Mouse (Mus musculus): Measurements from ENCODE around the gene Gm47996. TPM values are rescaled to one million over a fixed set of nuclear protein-coding genes. Genes with fewer than 3 reads are reported as not detected.
"Not testable (repeated sequence)": the region's sequence is repeated elsewhere in the genome, so short reads cannot be mapped to it uniquely, and the experiment has no call there.

Gene Gm47996
- total and polyA plus RNA-seq, 3 experiments: not detected

- not testable (repeated sequence) for H3K4me1 ChIP-seq (ENCODE audit: control insufficient read depth in 1 of 2, insufficient read depth in 2 of 2, low read length in 2 of 2)
These were observed 23.7 kb upstream of the Gm47996 start for GRCm38 (mm10) chr1:151186186-151186585.

GRCm38 (mm10) chr1:151186879-151187424, 23.0 kb upstream of the Gm47996 start:
- 0 out of 2 replicates have a peak, but pooled peaks have one; percentile 14 for TF ChIP-seq RCOR1 (IDR thresholded peaks at IDR 0.05; ENCODE audit: low read depth, low read length)
- H3K9ac ChIP-seq (ENCODE audit: control insufficient read depth, low read depth, low read length, poor library complexity, severe bottlenecking); H3K9me3 ChIP-seq (replicated peaks; ENCODE audit: insufficient read depth, low read length); H3K79me2 ChIP-seq (ENCODE audit: control insufficient read depth, insufficient read depth, low read length, poor library complexity); H3K4me3 ChIP-seq (ENCODE audit: control insufficient read depth in 1 of 2, insufficient read depth in 1 of 2, low read depth in 2 of 2, low read length in 2 of 2); DNase-seq (ENCODE audit: low read depth, low spot score); H3K36me3 ChIP-seq (ENCODE audit: control insufficient read depth in 1 of 2, insufficient read depth in 2 of 2, low read length in 2 of 2); H3K4me1 ChIP-seq (ENCODE audit: control insufficient read depth in 1 of 2, insufficient read depth in 2 of 2, low read length in 2 of 2); H3K27me3 ChIP-seq (ENCODE audit: control insufficient read depth in 1 of 2, insufficient read depth in 2 of 2, low read length in 2 of 2); H3K27ac ChIP-seq (ENCODE audit: control insufficient read depth, low read depth, low read length): not testable (repeated sequence)

More at GRCm38 (mm10) chr1:151186186-151186585, 23.7 kb upstream of the Gm47996 start:
- H3K27ac ChIP-seq (ENCODE audit: control insufficient read depth, low read depth, low read length); DNase-seq (ENCODE audit: low read depth, low spot score); H3K4me3 ChIP-seq (ENCODE audit: control insufficient read depth in 1 of 2, insufficient read depth in 1 of 2, low read depth in 2 of 2, low read length in 2 of 2); H3K27me3 ChIP-seq (ENCODE audit: control insufficient read depth in 1 of 2, insufficient read depth in 2 of 2, low read length in 2 of 2); H3K79me2 ChIP-seq (ENCODE audit: control insufficient read depth, insufficient read depth, low read length, poor library complexity); H3K9ac ChIP-seq (ENCODE audit: control insufficient read depth, low read depth, low read length, poor library complexity, severe bottlenecking); H3K9me3 ChIP-seq (replicated peaks; ENCODE audit: insufficient read depth, low read length); H3K36me3 ChIP-seq (ENCODE audit: control insufficient read depth in 1 of 2, insufficient read depth in 2 of 2, low read length in 2 of 2): not testable (repeated sequence)

GRCm38 (mm10) chr1:151188469-151188868, 21.5 kb upstream of the Gm47996 start:
- no peaks in the 10 kb centered on the region for H3K9me3 ChIP-seq (replicated peaks; ENCODE audit: insufficient read depth, low read length)
- no peaks in the 10 kb centered on the region; a peak in 1 of 4 replicates for H3K4me1 ChIP-seq (ENCODE audit: control insufficient read depth in 1 of 2, insufficient read depth in 2 of 2, low read length in 2 of 2)
- peaks cover 0 to 2% of the 10 kb centered on the region in 2 experiments; a peak in 1 of 4 replicates for H3K36me3 ChIP-seq (ENCODE audit: control insufficient read depth in 1 of 2, insufficient read depth in 2 of 2, low read length in 2 of 2)
- TF ChIP-seq MAFK (IDR thresholded peaks at IDR 0.05; ENCODE audit: borderline replicate concordance, low read depth, low read length) (no peak), NELFE (IDR thresholded peaks at IDR 0.05; ENCODE audit: low read depth, low read length) (no peak), USF2 (IDR thresholded peaks at IDR 0.05; ENCODE audit: borderline replicate concordance in 1 of 2, insufficient read depth in 1 of 2, low read depth in 1 of 2, low read length in 2 of 2) (no peak), ZNF384 (IDR thresholded peaks at IDR 0.05; ENCODE audit: low read depth, low read length) (peak; percentile 90)
- no peak overlapping the region for H3K4me3 ChIP-seq (ENCODE audit: control insufficient read depth in 1 of 2, insufficient read depth in 1 of 2, low read depth in 2 of 2, low read length in 2 of 2)
- no peak for DNase-seq (ENCODE audit: low read depth, low spot score)
- H3K27me3 ChIP-seq (ENCODE audit: control insufficient read depth in 1 of 2, insufficient read depth in 2 of 2, low read length in 2 of 2): no peaks in the 10 kb centered on the region
- H3K9ac ChIP-seq (ENCODE audit: control insufficient read depth, low read depth, low read length, poor library complexity, severe bottlenecking): no peak overlapping the region
- H3K79me2 ChIP-seq (ENCODE audit: control insufficient read depth, insufficient read depth, low read length, poor library complexity): no peaks in the 10 kb centered on the region
- H3K27ac ChIP-seq (ENCODE audit: control insufficient read depth, low read depth, low read length): no peak overlapping the region

DNA sequence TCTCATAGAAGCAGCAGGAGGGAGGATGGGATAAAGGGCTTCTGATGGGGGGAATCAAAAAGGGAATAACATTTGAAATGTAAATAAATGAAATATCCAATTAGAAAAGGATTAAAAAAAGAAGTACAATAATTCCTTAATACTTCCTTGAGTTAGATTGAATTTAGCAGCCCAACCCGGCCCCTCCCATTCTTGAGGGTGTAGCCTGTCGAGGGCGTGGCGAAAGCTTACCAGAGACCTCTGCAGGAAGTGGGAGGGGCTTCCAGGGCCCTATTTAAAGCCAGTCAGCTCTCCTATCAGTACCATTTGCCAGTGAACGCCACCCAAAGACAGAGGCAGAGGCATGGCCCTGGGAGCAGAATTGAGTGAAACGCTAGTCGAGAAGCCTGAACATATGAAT, 17.9 kb upstream of the Gm47996 start, which contains the start of gene Gm8947:
Gene Gm8947, plus strand, starts transcription at position 302 of the 400 bp plus-strand sequence.
- H3K36me3 ChIP-seq (ENCODE audit: control insufficient read depth in 1 of 2, insufficient read depth in 2 of 2, low read length in 2 of 2); H3K79me2 ChIP-seq (ENCODE audit: control insufficient read depth, insufficient read depth, low read length, poor library complexity); H3K27ac ChIP-seq (ENCODE audit: control insufficient read depth, low read depth, low read length); H3K4me3 ChIP-seq (ENCODE audit: control insufficient read depth in 1 of 2, insufficient read depth in 1 of 2, low read depth in 2 of 2, low read length in 2 of 2); DNase-seq (ENCODE audit: low read depth, low spot score); H3K9me3 ChIP-seq (replicated peaks; ENCODE audit: insufficient read depth, low read length); H3K4me1 ChIP-seq (ENCODE audit: control insufficient read depth in 1 of 2, insufficient read depth in 2 of 2, low read length in 2 of 2); H3K27me3 ChIP-seq (ENCODE audit: control insufficient read depth in 1 of 2, insufficient read depth in 2 of 2, low read length in 2 of 2); H3K9ac ChIP-seq (ENCODE audit: control insufficient read depth, low read depth, low read length, poor library complexity, severe bottlenecking): not testable (repeated sequence)

DNA sequence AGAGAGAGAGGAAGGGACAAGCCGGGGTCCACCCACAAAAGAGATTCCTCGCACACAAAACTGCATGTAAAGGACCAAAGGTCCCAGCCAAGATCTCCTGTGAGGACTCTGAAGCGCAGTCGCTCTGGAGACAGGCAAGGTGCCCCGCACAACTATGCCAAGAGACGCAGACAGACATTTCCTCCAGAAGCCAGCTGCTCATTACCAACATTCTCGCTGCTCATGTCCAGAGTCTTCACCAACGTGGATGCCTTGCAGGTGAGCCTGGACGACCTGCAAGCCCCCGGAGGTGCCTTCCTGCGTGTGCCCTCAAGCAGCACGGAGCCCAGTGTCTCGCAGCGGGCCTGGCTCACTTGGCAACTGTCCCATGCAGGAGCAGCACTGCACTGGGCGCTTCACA, 17.2 kb upstream of the Gm47996 start:
- not testable (repeated sequence) for H3K9me3 ChIP-seq (replicated peaks; ENCODE audit: insufficient read depth, low read length); H3K4me3 ChIP-seq (ENCODE audit: control insufficient read depth in 1 of 2, insufficient read depth in 1 of 2, low read depth in 2 of 2, low read length in 2 of 2); H3K27ac ChIP-seq (ENCODE audit: control insufficient read depth, low read depth, low read length); H3K79me2 ChIP-seq (ENCODE audit: control insufficient read depth, insufficient read depth, low read length, poor library complexity); H3K27me3 ChIP-seq (ENCODE audit: control insufficient read depth in 1 of 2, insufficient read depth in 2 of 2, low read length in 2 of 2); H3K4me1 ChIP-seq (ENCODE audit: control insufficient read depth in 1 of 2, insufficient read depth in 2 of 2, low read length in 2 of 2); H3K9ac ChIP-seq (ENCODE audit: control insufficient read depth, low read depth, low read length, poor library complexity, severe bottlenecking); DNase-seq (ENCODE audit: low read depth, low spot score); H3K36me3 ChIP-seq (ENCODE audit: control insufficient read depth in 1 of 2, insufficient read depth in 2 of 2, low read length in 2 of 2)

DNA sequence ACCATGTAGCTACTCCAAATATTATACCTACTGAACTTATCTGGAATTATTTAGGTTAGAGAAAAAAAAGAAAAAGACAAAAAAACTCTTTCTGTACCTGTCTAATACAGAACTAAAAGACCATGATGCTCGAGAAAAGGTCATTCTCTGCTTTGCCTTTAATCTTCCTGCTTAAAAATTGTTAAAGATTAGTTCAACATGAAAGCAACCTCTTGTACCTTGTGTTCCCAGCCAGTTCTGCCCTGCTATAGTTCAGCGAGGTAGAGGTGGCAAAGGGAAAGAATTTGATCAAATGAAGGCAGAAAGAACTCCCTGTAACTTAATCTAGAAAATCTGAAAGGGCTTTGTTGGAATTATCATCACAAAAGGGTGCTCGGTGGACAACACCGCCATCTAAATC, 13.9 kb upstream of the Gm47996 start:
- not testable (repeated sequence) for H3K27me3 ChIP-seq (ENCODE audit: control insufficient read depth in 1 of 2, insufficient read depth in 2 of 2, low read length in 2 of 2); H3K4me3 ChIP-seq (ENCODE audit: control insufficient read depth in 1 of 2, insufficient read depth in 1 of 2, low read depth in 2 of 2, low read length in 2 of 2); H3K9me3 ChIP-seq (replicated peaks; ENCODE audit: insufficient read depth, low read length); H3K36me3 ChIP-seq (ENCODE audit: control insufficient read depth in 1 of 2, insufficient read depth in 2 of 2, low read length in 2 of 2); H3K9ac ChIP-seq (ENCODE audit: control insufficient read depth, low read depth, low read length, poor library complexity, severe bottlenecking); H3K4me1 ChIP-seq (ENCODE audit: control insufficient read depth in 1 of 2, insufficient read depth in 2 of 2, low read length in 2 of 2); H3K79me2 ChIP-seq (ENCODE audit: control insufficient read depth, insufficient read depth, low read length, poor library complexity); H3K27ac ChIP-seq (ENCODE audit: control insufficient read depth, low read depth, low read length); DNase-seq (ENCODE audit: low read depth, low spot score)

All from MEL (cell line).